Mouse (Mus musculus): Measurements from ENCODE around the gene Tdpoz5.
"Not testable (repeated sequence)": the region's sequence is repeated elsewhere in the genome, so short reads cannot be mapped to it uniquely, and the experiment has no call there.

GRCm38 (mm10) chr3:93943443-93943842 lies 17.7 kb downstream of the Tdpoz5 start, which contains the start of gene Gm9117:
- not testable (repeated sequence) for TF ChIP-seq NELFE, ZMIZ1 (IDR thresholded peaks at IDR 0.05; ENCODE audit: low read depth, low read length)
